Mouse (Mus musculus): ENCODE results near the gene Palm. TPM values are rescaled to one million over a fixed set of nuclear protein-coding genes. Genes with fewer than 3 reads are reported as not detected.

The Palm gene
- polyA plus RNA-seq, 1 experiment from 2014 or later, result 67.1 TPM

DNA sequence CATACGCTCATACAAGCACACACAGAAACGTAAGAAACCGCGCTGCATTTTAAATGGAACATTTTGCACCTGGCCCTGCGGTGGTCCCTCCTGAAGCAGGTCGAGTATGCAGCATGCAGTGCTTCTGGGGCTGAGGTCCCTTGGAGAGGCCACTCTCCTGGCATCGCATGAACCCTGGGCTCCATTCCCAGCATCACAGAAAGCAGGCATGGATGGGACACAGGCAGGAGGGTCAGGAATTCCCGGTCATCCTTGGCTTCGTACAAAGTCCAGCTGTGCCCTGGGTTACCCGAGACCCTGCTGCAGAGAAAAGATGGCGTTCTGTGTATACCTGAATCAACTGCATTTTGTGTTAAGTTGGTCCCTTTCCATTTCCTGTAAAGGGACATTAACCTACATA lies 7.1 kb downstream of the Palm start:
- no peak for ATAC-seq (ENCODE audit: extremely low read depth, insufficient number of reproducible peaks, low FRiP score, low TSS enrichment)
- H3K36me3 ChIP-seq, result no peaks in the 10 kb centered on the region
- H3K9ac ChIP-seq, result no peak overlapping the region
- H3K27ac ChIP-seq (replicated peaks), result peak overlapping the region; percentile 32; the same call in 1 of the 2 replicates
- no peaks in the 10 kb centered on the region for H3K27me3 ChIP-seq (replicated peaks)
- H3K4me2 ChIP-seq, result no peak overlapping the region
- H3K4me3 ChIP-seq, result no peak overlapping the region
- H3K9me3 ChIP-seq, result no peaks in the 10 kb centered on the region
- H3K4me1 ChIP-seq, result peaks cover 42% of the 10 kb centered on the region
- 80% methylated on average over 11 of the region's 11 CpGs for WGBS

DNA sequence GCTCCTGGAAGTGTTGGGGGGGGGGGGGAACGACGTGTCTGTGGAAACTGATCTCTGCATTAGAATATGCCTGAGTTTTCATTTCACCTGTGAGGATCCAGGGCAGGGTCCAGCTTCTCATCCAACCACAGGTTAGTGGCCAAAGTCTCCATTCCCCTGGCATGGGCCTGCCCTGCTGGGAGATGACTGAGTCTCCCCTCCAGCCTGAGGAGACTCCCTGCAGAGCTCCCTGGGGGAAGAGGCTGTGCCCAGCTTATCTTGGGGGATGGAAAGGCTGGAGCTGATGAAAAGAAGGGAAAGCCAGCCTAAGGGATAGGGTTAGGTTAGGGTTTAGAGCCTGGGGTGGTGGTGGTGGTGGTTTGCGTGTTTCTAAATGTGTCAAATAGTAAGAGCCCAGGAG lies 8.5 kb downstream of the Palm start:
- Histone ChIP-seq H3K4me1 (peaks cover 54% of the 10 kb centered on the region), H3K9ac (peak overlapping the region; percentile 62), H3K27ac (replicated peaks) (peak overlapping the region; percentile 67), H3K27me3 (replicated peaks) (no peaks in the 10 kb centered on the region), H3K36me3 (no peaks in the 10 kb centered on the region), H3K9me3 (no peaks in the 10 kb centered on the region), H3K4me2 (peak overlapping the region; percentile 44), H3K4me3 (peak overlapping the region; percentile 15; the same call in 1 of the 2 replicates)
- WGBS, result 29% methylated on average over 3 of the region's 3 CpGs
- no peak for ATAC-seq (ENCODE audit: extremely low read depth, insufficient number of reproducible peaks, low FRiP score, low TSS enrichment)

DNA sequence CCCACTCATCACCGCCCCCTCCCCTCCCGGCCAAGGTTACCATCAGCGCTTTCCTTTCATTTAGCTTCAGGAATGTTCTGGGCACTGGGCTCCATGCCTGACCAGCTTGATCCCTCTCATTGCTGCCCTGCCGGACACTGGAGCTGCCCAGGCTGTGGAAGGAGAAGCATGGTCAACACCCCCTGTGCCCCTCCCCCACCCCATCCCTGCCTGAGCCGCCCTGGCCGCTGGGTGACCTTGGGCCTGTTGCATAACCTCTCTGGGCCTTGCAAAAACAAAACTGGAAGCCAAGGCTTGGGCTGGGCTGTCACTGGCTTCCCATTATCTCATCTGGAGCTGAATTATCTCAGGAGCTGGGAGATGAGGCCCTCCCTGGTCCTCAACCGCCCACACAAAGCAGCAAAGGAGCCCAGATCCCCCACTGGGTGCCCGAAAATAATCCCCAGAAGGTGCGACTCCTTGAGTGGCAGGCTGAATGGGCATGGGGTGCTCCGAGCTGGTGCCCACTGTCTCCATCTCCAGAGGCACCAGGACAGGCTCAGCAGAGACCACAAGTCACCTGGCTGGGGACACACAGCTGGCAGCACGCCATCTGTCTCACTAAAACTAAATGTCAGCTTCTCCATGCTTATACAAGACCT lies 9.1 kb downstream of the Palm start:
- Histone ChIP-seq H3K36me3 (no peaks in the 10 kb centered on the region; the same call in 1 of the 2 replicates), H3K9me3 (no peaks in the 10 kb centered on the region), H3K27ac (replicated peaks) (peak overlapping the region; percentile 67), H3K4me3 (peak overlapping the region; percentile 15; the same call in 1 of the 2 replicates), H3K4me2 (peak overlapping the region; percentile 44), H3K9ac (peak overlapping the region; percentile 62), H3K27me3 (replicated peaks) (no peaks in the 10 kb centered on the region), H3K4me1 (peaks cover 54% of the 10 kb centered on the region)
- no peak for ATAC-seq (ENCODE audit: extremely low read depth, insufficient number of reproducible peaks, low FRiP score, low TSS enrichment)
- WGBS, result 26% methylated on average over 11 of the region's 11 CpGs

DNA sequence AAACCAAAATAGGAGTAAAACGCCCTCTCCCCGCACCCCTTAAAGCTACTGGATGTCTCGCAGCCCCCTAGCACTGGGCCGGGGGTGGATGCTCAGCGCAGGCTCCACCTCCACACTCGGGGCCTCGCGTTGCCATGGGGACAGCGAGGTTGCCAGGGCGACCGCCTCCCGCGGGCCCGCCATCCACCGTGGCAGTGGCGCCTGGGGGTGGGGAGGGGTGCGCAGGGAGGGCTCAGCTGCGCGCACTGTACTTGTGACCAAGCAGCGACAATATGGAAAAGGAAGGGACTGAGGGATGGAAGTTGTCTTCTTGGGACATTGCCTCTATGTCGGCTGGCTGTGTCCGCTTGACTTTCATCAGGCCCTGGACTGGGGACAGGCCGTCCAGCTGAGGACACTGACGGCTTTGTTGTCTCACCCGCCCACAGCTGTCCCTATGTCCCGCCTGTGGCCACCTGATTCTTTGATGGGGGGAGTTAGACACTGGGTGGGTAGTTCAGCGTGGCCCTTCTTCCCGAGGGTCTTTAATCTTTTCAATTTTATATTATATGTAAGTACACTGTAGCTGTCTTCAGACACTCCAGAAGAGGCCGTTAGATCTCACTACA lies 10.4 kb downstream of the Palm start:
- Histone ChIP-seq H3K4me2 (peak overlapping the region; percentile 25), H3K9ac (no peak overlapping the region; the same call in 1 of the 2 replicates), H3K4me3 (no peak overlapping the region), H3K27me3 (replicated peaks) (no peaks in the 10 kb centered on the region), H3K4me1 (peaks cover 57% of the 10 kb centered on the region), H3K36me3 (peaks cover 7% of the 10 kb centered on the region; the same call in 1 of the 2 replicates), H3K9me3 (no peaks in the 10 kb centered on the region), H3K27ac (replicated peaks) (peak overlapping the region; percentile 67)
- ATAC-seq (ENCODE audit: extremely low read depth, insufficient number of reproducible peaks, low FRiP score, low TSS enrichment), result no peak
- 17% methylated on average over 29 of the region's 29 CpGs for whole genome bisulfite sequencing

DNA sequence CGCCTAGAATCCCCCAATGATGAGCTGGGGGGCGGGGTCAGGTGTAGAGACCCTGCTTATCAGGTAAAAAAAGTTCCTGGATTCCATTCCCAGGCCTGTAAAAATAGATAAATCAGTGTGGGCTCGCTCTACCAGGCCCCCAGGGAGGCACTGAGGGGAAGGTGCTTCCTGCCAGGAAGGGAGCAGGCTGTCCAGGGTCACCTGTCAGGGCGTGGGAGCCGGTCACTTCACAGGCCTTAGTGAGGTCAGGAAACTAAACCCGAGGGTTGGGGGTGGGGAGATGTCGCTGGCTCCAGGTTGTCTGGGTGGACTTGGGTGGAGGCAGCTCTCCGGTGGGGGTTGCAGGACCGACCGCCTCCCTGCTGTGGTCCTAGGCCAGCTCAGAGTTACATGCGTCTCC lies 12.3 kb downstream of the Palm start:
- Histone ChIP-seq H3K9me3 (no peaks in the 10 kb centered on the region), H3K9ac (peak overlapping the region; percentile 63; the same call in 1 of the 2 replicates), H3K27me3 (replicated peaks) (no peaks in the 10 kb centered on the region), H3K4me2 (peak overlapping the region; percentile 56), H3K27ac (replicated peaks) (peak overlapping the region; percentile 84), H3K4me3 (peak overlapping the region; percentile 32), H3K4me1 (peaks cover 57% of the 10 kb centered on the region), H3K36me3 (peaks cover 24% of the 10 kb centered on the region)
- 0 out of 2 replicates have a peak, but pooled peaks have one; percentile 12 for ATAC-seq (ENCODE audit: extremely low read depth, insufficient number of reproducible peaks, low FRiP score, low TSS enrichment)
- 26% methylated on average over 11 of the region's 11 CpGs for WGBS

DNA sequence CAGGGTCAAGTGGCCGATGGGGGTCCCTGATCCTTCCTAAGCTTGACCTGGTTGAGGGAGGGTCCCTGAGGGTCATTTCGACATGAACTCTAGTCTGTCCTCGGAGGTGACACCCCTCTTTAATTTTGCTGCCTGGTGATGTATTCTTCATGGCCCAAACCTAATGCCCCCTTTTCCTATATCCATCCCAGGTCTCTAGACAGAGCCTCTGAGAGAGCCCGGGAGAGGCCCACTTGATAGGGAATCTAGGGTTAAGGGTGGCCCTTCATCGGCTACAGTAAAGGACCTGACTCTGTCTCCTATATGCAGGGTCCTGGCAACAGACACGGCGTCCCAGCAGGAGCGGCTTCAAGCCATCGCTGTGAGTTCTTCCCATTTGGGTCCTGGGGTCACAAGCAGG lies 13.0 kb downstream of the Palm start:
- H3K4me2 ChIP-seq, result peak overlapping the region; percentile 56
- ATAC-seq (ENCODE audit: extremely low read depth, insufficient number of reproducible peaks, low FRiP score, low TSS enrichment), result no peak
- H3K4me3 ChIP-seq, result peak overlapping the region; percentile 32
- no peaks in the 10 kb centered on the region for H3K9me3 ChIP-seq
- WGBS, result 76% methylated on average over 9 of the region's 9 CpGs
- peaks cover 57% of the 10 kb centered on the region for H3K4me1 ChIP-seq
- H3K27ac ChIP-seq (replicated peaks), result peak overlapping the region; percentile 84
- peaks cover 31% of the 10 kb centered on the region for H3K36me3 ChIP-seq
- no peaks in the 10 kb centered on the region for H3K27me3 ChIP-seq (replicated peaks)
- H3K9ac ChIP-seq, result peak overlapping the region; percentile 63

DNA sequence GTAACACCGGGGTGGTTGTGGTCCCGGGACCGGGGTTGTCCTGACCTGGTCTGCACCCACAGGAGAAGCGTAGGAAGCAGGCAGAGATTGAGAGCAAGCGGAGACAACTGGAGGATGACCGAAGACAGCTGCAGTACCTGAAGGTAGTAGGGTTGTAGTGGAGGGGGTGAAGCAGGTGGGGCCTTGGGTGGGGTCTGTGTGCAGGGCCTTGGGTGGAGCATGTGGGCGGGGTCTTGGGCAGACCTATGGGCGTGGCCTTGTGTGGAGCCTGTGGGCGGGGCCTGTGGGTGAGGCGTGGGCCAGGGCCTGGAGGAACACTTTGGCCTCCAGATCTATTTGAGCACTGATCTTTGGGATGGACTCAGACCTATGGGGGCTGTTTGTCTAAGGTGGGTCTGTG lies 13.6 kb downstream of the Palm start:
- H3K9ac ChIP-seq, result peak overlapping the region; percentile 63; the same call in 1 of the 2 replicates
- H3K36me3 ChIP-seq, result peaks cover 34% of the 10 kb centered on the region
- ATAC-seq (ENCODE audit: extremely low read depth, insufficient number of reproducible peaks, low FRiP score, low TSS enrichment), result no peak
- WGBS, result 71% methylated on average over 10 of the region's 10 CpGs
- H3K4me1 ChIP-seq, result peaks cover 51% of the 10 kb centered on the region
- H3K9me3 ChIP-seq, result no peaks in the 10 kb centered on the region
- H3K4me3 ChIP-seq, result peak overlapping the region; percentile 32
- peak overlapping the region; percentile 84 for H3K27ac ChIP-seq (replicated peaks)
- peak overlapping the region; percentile 56 for H3K4me2 ChIP-seq
- H3K27me3 ChIP-seq (replicated peaks), result no peaks in the 10 kb centered on the region

DNA sequence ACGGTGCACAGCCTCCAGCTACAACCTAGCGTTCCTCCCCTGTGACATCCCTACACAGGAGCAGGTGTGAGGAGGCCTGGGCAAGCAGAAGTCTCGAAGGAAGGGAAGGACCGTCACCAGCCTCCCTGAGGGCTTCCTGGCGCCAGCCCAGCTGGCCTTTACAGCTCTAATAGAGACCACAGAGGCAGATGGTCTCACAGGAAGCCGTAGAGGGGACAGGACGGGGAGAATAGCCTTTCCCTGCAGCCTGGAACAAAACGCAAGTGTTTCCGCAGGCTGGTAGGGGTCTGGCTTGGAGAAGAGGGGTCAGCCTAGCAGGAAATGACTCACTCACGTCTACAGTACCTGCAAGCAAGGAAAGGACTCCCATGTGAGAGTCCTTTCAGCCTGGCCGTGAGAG lies 14.5 kb downstream of the Palm start:
- peak; percentile 7; the same call in 1 of the 2 replicates for ATAC-seq (ENCODE audit: extremely low read depth, insufficient number of reproducible peaks, low FRiP score, low TSS enrichment)
- Histone ChIP-seq H3K9me3 (no peaks in the 10 kb centered on the region), H3K4me2 (peak overlapping the region; percentile 56), H3K9ac (peak overlapping the region; percentile 63), H3K27ac (replicated peaks) (peak overlapping the region; percentile 84), H3K4me3 (peak overlapping the region; percentile 32), H3K27me3 (replicated peaks) (no peaks in the 10 kb centered on the region), H3K36me3 (peaks cover 39% of the 10 kb centered on the region), H3K4me1 (peaks cover 44% of the 10 kb centered on the region)
- WGBS, result 60% methylated on average over 11 of the region's 11 CpGs

DNA sequence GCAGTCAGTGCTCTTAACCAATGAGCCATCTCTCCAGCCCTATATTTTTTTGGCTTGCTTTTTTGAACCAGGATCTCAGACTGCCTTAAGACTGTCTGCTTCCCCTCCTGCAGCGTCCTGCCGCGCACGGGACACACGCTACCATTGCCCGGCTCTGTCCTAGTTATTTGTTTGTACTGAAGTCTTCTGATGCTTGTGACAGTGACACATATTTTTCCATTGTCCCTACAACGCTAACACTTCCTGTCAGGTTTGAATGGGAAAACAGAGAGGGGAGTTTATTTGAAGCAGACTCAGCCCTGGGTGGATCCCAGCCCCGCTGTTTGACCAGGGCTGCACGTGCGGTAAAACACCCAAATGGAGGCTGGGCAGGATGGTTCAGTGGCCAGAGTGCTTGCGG lies 15.4 kb downstream of the Palm start:
- no peak for ATAC-seq (ENCODE audit: extremely low read depth, insufficient number of reproducible peaks, low FRiP score, low TSS enrichment)
- Histone ChIP-seq H3K9me3 (no peaks in the 10 kb centered on the region), H3K4me3 (peak overlapping the region; percentile 23), H3K36me3 (peaks cover 39% of the 10 kb centered on the region), H3K27me3 (replicated peaks) (no peaks in the 10 kb centered on the region), H3K9ac (peak overlapping the region; percentile 63; the same call in 1 of the 2 replicates), H3K27ac (replicated peaks) (peak overlapping the region; percentile 84), H3K4me1 (peaks cover 35% of the 10 kb centered on the region), H3K4me2 (peak overlapping the region; percentile 56)
- 75% methylated on average over 11 of the region's 11 CpGs for WGBS

DNA sequence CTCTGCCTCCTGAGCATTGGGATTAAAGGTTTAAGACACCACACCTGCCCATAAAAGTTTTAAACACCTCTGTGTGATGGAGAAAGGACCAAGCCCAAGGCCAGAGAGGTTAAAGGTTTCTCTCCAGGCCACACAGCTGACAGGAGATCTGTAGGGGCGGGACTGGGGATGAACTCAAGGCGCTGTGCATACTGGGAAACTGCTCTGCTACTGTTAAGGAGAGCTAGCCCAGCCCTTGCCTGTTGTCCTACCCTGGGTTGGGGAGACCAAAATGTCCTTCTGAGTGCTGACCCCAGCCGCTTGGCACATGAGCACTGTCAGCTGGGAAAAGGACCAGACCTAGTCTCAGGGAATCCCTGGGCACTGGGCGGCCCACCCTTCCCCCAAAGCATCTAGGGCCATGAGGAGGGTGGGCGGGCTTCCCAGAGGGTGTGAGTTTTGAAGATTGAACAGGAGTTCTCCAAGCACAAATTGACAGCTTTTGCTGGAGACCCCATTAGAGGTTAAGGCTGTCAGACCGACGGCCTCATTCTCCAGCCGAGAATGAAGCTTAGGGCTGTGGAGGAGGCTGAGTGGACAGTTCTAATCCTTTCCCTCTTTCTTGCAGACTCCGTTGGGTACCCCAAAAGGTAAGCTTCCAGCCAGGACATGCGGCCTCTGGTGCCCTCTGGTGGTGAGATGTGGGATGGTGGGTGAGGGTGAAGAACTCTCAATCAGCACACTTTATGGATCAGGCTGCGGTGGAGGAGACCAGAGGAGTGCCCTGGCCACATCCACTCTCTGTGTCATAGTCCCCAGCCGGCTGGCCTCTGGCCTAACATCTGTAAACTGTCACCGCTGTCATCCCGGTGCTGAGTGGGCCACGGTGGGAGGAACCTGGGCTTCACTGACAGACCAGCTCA lies 18.6 kb downstream of the Palm start:
- no peaks in the 10 kb centered on the region for H3K9me3 ChIP-seq
- peaks cover 11% of the 10 kb centered on the region for H3K4me1 ChIP-seq
- 25% methylated on average over 15 of the region's 15 CpGs for WGBS
- no peaks in the 10 kb centered on the region for H3K27me3 ChIP-seq (replicated peaks)
- peaks cover 60% of the 10 kb centered on the region for H3K36me3 ChIP-seq
- H3K9ac ChIP-seq, result peak overlapping the region; percentile 28; the same call in 1 of the 2 replicates
- no peak overlapping the region for H3K4me2 ChIP-seq
- no peak for ATAC-seq (ENCODE audit: extremely low read depth, insufficient number of reproducible peaks, low FRiP score, low TSS enrichment)
- H3K4me3 ChIP-seq, result no peak overlapping the region
- H3K27ac ChIP-seq (replicated peaks), result no peak overlapping the region

DNA sequence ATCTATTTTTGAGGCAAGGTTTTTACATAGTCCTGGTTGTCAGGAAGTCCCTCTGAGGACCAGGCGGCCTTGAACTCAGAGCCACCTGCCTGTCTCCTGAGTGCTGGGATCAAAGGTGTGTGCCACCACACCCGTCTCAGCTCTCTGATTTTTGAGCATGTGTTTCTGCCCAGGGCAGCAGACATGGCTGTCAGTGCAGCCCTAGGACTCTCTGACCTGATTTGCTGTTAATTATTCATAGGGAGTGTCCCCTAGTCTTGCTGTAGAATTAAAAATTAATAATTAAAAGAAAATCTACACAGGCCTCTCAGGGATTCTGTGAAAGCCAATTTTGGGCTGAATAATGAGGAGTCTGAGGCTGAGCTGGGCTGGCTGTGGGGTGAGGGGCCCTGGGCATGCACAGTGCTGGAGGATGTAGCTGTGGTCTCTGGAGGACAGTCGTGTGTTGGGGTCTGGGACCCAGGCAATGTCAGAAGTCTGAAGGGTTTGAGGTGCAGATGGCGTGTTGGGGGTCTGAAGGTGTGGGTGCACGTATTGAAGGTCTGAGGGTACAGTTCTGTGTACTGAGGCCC lies 21.0 kb downstream of the Palm start:
- no peak for ATAC-seq (ENCODE audit: extremely low read depth, insufficient number of reproducible peaks, low FRiP score, low TSS enrichment)
- 74% methylated on average over 5 of the region's 5 CpGs for WGBS
- no peak overlapping the region for H3K27ac ChIP-seq (replicated peaks)

More for the DNA sequence above, 21.0 kb downstream of the Palm start:
- no peaks in the 10 kb centered on the region for H3K9me3 ChIP-seq
- no peak overlapping the region for H3K4me2 ChIP-seq
- H3K4me3 ChIP-seq, result no peak overlapping the region
- no peak overlapping the region for H3K9ac ChIP-seq
- H3K36me3 ChIP-seq, result peaks cover 58% of the 10 kb centered on the region
- H3K27me3 ChIP-seq (replicated peaks), result no peaks in the 10 kb centered on the region
- 0 out of 2 replicates have a peak, but pooled peaks cover 2% of the 10 kb centered on the region for H3K4me1 ChIP-seq
